Mouse (Mus musculus) thymus, adult 2 months (tissue): Measurements from ENCODE around the gene Sec14l4.

Experiments
- CTCF ChIP-seq: fragments of 200-500 bp; IDR thresholded peaks from 2 replicates; pipeline ENCODE4 v1.5.1; 2012; ENCODE audit warnings: mild to moderate bottlenecking, control low read depth, low read length, moderate library complexity, borderline replicate concordance; ENCODE audit not compliant: control insufficient read depth, poor library complexity, insufficient read depth; ENCODE audit errors: extremely low read depth
- POLR2A ChIP-seq: fragments of 200-500 bp; IDR thresholded peaks from 2 replicates; pipeline ENCODE4 v1.6.1; 2012; ENCODE audit warnings: mild to moderate bottlenecking, low read length, control low read depth, moderate library complexity; ENCODE audit not compliant: control insufficient read depth, poor library complexity, insufficient read depth; ENCODE audit errors: extremely low read depth

DNA sequence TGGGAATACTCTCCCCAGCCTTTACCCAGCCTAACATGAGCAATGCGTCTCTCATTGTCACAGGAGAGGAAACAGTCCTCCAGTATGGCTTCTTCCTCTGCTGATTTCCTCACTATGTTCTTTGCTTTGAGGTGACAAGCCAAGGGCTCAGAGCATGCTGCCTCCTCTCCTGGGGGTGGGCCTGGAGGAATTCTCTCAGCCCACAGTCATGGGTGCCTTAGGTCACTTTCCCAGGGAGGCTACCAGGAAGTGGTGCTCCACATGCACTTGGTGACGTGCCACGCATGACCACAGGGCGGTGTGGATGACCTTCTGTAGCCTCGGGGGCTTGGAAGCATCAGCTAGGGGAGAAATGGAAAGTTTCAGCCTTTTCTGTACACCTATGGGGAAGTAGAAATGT is 35.8 kb upstream of the Sec14l4 start:
- no peak for TF ChIP-seq CTCF
- TF ChIP-seq POLR2A, result no peak
